Mouse (Mus musculus) midbrain, embryonic 10.5 days (tissue): ENCODE data around the gene Phf12. TPM values are rescaled to one million over a fixed set of nuclear protein-coding genes. Genes with fewer than 3 reads are reported as not detected.
"Not testable (repeated sequence)": the region's sequence is repeated elsewhere in the genome, so short reads cannot be mapped to it uniquely, and the experiment has no call there.

ENCODE experiments used
- DNase-seq: peaks from one replicate; pipeline ENCODE4 v3.0.0-alpha.2; 2017; ENCODE audit warnings: low spot score
- H3K27ac ChIP-seq: fragments of 300-500 bp; sonication (generic); replicated peaks from 2 replicates; pipeline ENCODE4 v1.5.1; 2016; ENCODE audit warnings: mild to moderate bottlenecking
- H3K27me3 ChIP-seq: fragments of 300-500 bp; sonication (generic); 2 replicates; pipeline ENCODE4 v1.6.1; 2016; ENCODE audit warnings: low read depth, mild to moderate bottlenecking; ENCODE audit not compliant: poor library complexity, severe bottlenecking
- H3K36me3 ChIP-seq: fragments of 300-500 bp; sonication (generic); 2 replicates; pipeline ENCODE4 v1.6.1; 2016; ENCODE audit warnings: mild to moderate bottlenecking, moderate library complexity
- H3K4me1 ChIP-seq: fragments of 300-500 bp; sonication (generic); 2 replicates; pipeline ENCODE4 v1.6.1; 2016
- H3K4me3 ChIP-seq: fragments of 300-500 bp; sonication (generic); 2 replicates; pipeline ENCODE4 v1.5.1; 2016; ENCODE audit warnings: mild to moderate bottlenecking, moderate library complexity
- H3K9me3 ChIP-seq: fragments of 300-500 bp; sonication (generic); replicated peaks from 2 replicates; pipeline ENCODE4 v1.6.1; 2016; ENCODE audit warnings: mild to moderate bottlenecking
- WGBS: fragments of 180-500 bp; shearing (Covaris S2); methylation state at CpG from one replicate; pipeline ENCODE4 v1.1.7; 2016; 5-methylcytosine and 5-hydroxymethylcytosine counted together
- polyA plus RNA-seq: library from polyadenylated mRNA; unstranded; fragments of >200 nt; fragmentation: Nextera tagmentation; extraction: Ambion mirVana; gene quantifications from 2 replicates; pipeline ENCODE4 v1.2.1, GENCODE M21; 2016

The Phf12 gene
- polyA plus RNA-seq, 1 experiment from 2014 or later, result 15.8 TPM

- H3K27ac ChIP-seq, DNase-seq, H3K4me3 ChIP-seq, H3K9me3 ChIP-seq, H3K27me3 ChIP-seq: not testable (repeated sequence)
- Histone ChIP-seq H3K36me3 (peaks cover 64% of the 10 kb centered on the region), H3K4me1 (peaks cover 22% of the 10 kb centered on the region)
- WGBS, result 91% methylated on average over 4 of the region's 4 CpGs
Measured at GRCm38 (mm10) chr11:78042290-78042870, 59.8 kb downstream of the Phf12 start.

DNA sequence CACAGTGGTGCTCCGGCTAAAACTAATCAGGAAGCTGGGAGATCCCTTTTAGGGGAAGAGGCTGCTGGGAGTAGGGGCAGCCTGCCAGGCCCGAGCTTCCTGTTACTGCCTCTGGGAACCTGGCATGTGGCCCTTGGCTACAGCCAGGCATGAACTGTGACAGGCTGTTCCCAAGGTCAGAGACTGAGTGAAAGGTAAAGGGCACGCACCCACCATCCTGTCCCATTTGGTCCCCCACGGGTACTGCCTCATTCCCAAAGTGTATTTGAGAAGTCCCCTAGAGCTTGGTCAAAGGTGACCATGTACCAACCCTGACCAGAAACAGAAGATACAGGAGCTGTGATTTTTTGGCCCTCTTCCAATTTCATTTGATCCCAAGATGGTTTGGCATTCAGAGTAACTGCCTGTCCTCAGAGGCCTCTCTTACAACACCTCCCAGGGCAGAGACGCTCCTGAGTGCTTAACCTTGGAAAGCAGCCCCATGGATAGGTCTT, 62.3 kb downstream of the Phf12 start:
- no peak for DNase-seq
- Histone ChIP-seq H3K4me1 (no peaks in the 10 kb centered on the region), H3K4me3 (no peak overlapping the region), H3K36me3 (peaks cover 69% of the 10 kb centered on the region), H3K27me3 (no peaks in the 10 kb centered on the region), H3K9me3 (peaks cover 9% of the 10 kb centered on the region; the same call in 1 of the 2 replicates), H3K27ac (no peak overlapping the region)
- 92% methylated on average over 5 of the region's 5 CpGs for WGBS

- peaks cover 66% of the 10 kb centered on the region for H3K36me3 ChIP-seq
- not testable (repeated sequence) for H3K27ac ChIP-seq, H3K4me3 ChIP-seq, DNase-seq, H3K4me1 ChIP-seq, H3K27me3 ChIP-seq, H3K9me3 ChIP-seq
- WGBS, result 92% methylated on average over 4 of the region's 4 CpGs
Measured at GRCm38 (mm10) chr11:78048637-78049036, 66.1 kb downstream of the Phf12 start.

DNA sequence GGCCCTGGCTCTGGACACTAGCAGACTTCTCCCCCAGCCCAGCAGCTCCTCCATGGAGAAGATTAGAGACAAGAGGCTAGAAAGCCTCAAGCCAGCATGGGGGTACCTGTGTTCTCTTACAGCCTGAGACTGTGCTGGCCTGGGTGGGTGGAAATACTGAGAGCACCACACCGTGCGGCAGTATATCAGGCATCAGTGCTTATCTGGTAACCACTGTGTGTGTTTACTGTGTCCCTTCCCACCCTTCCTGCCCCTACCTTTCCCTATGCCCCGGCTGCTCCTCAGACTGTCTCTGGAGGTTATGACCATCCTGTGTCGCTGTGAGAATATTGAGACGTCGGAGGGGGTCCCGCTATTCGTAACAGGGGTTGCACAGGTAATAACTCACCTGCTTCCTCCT, 70.5 kb downstream of the Phf12 start:
- Histone ChIP-seq H3K4me1 (no peaks in the 10 kb centered on the region), H3K36me3 (peaks cover 83% of the 10 kb centered on the region), H3K27ac (no peak overlapping the region), H3K4me3 (no peak overlapping the region), H3K9me3 (no peaks in the 10 kb centered on the region), H3K27me3 (no peaks in the 10 kb centered on the region)
- no peak for DNase-seq
- WGBS, result 94% methylated on average over 8 of the region's 8 CpGs

GRCm38 (mm10) chr11:78056946-78057345, 74.4 kb downstream of the Phf12 start:
- no peak overlapping the region for H3K27ac ChIP-seq
- H3K4me3 ChIP-seq, result no peak overlapping the region
- peaks cover 77% of the 10 kb centered on the region for H3K36me3 ChIP-seq
- WGBS, result 83% methylated on average over 8 of the region's 8 CpGs
- H3K9me3 ChIP-seq, result no peaks in the 10 kb centered on the region
- H3K4me1 ChIP-seq, result no peaks in the 10 kb centered on the region
- DNase-seq, result no peak
- H3K27me3 ChIP-seq, result no peaks in the 10 kb centered on the region

DNA sequence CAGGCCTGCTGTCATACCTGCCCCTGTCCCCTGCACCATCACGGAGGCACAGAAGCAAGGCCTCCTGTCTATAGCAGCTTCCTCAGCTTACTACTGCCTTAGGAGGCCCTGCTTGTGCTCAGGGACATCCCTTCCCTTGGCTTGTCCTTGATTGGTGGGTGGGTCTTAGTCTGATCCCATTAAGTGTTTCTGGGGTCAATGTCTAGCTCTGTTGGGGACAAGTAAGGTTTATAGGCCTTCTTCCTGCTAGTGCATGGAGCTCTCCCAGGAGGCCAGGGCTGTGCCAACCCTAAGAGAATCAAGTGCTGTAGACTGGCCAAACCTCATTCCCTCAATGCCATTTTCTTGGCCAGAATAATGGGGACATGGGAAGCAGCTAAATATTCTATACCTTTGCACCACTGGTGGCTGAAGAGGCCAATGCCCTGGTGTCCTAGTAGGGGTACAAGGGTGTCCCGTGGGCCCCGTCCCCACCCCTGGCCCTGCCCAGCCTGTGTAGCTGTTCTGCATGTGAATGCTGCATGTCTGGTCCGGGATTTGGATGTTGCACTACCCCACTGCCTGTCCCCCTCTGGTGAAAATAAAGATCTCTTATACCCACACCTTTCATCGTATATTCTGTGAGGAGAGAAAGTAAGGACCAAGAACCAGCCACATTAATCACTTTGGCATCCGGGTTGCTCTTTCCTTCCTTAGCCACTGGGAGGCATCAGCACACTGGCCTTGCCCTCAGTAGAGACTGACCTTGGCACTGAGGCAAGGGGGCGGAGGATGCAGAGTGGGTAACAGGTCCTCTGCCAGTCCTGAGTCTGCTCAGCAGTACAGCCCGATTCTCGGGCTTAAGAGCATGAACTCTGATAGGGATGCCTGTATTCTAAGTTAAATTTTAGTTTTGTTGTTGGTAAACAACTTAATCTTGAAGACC, 77.5 kb downstream of the Phf12 start:
- Histone ChIP-seq H3K27me3 (no peaks in the 10 kb centered on the region), H3K4me3 (no peak overlapping the region), H3K9me3 (no peaks in the 10 kb centered on the region), H3K36me3 (peaks cover 52% of the 10 kb centered on the region), H3K4me1 (no peaks in the 10 kb centered on the region), H3K27ac (no peak overlapping the region)
- 72% methylated on average over 9 of the region's 9 CpGs for WGBS
- peak; percentile 41 for DNase-seq

DNA sequence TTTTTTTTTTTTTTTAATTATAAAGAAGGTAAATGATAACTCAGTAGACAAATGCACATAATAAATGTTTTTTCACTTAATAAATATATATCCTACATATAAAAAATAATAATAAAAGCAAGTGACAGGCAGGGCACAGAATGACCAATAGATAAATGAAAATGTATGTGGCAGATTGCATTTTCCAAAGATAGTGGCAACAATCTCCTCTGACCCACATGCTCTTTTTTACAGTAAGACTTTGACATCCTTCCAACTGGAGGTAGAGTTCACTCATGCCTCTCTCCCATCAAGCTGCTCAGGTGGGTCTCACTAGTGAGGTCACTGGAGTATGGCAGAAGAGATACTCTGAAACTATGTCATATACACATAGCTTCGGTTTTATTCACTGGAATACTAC, 80.0 kb downstream of the Phf12 start:
- H3K27me3 ChIP-seq, result no peaks in the 10 kb centered on the region
- no peak overlapping the region for H3K4me3 ChIP-seq
- H3K27ac ChIP-seq, result no peak overlapping the region
- no peaks in the 10 kb centered on the region for H3K4me1 ChIP-seq
- no peak for DNase-seq
- WGBS, result 79% methylated on average over 1 of the region's 1 CpGs
- peaks cover 27% of the 10 kb centered on the region for H3K36me3 ChIP-seq
- H3K9me3 ChIP-seq, result no peaks in the 10 kb centered on the region

DNA sequence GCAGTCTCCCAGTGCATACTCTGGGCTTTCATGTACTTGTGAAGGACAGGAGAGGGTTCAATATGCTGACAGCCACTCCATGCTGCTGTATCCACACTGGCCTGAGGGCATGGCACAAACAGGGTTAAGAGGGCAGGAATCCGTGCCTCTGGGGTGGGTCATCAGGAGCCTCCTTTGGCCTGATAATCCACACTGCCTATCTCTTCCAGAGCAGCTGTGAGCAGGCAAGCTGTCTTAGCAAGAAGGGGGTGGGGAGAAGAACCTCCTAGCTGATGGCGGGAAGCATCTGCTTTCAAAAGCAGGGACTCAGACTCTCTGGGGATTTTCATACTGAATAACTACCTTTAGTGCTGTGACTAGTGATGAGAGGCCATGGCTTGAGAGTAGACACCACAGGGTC, 83.4 kb downstream of the Phf12 start:
- H3K36me3 ChIP-seq, result 0 out of 2 replicates have a peak, but pooled peaks cover 5% of the 10 kb centered on the region
- no peaks in the 10 kb centered on the region for H3K9me3 ChIP-seq
- no peaks in the 10 kb centered on the region for H3K27me3 ChIP-seq
- WGBS, result 49% methylated on average over 2 of the region's 2 CpGs
- no peak overlapping the region for H3K4me3 ChIP-seq
- no peak for DNase-seq
- H3K4me1 ChIP-seq, result no peaks in the 10 kb centered on the region
- H3K27ac ChIP-seq, result no peak overlapping the region

DNA sequence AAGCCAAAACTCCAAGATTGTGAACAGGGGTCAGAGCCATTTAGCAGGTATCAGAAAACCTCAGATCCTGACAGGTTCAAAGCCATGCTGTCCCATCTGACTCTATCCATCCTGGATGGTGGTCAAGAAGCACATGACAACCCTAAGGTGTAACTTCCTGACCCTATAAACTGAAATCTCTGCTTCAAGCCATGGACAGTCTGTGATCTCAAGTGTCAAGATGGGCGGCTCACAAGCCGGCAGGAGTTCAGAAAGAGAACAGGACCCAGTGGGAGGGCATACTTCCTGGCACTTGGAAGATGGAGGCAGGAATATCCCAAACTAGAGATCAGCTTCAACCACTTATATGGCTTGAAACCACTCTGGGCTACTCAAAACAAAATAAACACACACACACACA, 84.1 kb downstream of the Phf12 start:
- H3K4me1 ChIP-seq, result no peaks in the 10 kb centered on the region
- no peaks in the 10 kb centered on the region for H3K27me3 ChIP-seq
- no peaks in the 10 kb centered on the region for H3K9me3 ChIP-seq
- H3K36me3 ChIP-seq, result peaks cover 7% of the 10 kb centered on the region
- no peak overlapping the region for H3K27ac ChIP-seq
- no peak overlapping the region for H3K4me3 ChIP-seq
- DNase-seq, result no peak
- WGBS, result 73% methylated on average over 2 of the region's 2 CpGs

DNA sequence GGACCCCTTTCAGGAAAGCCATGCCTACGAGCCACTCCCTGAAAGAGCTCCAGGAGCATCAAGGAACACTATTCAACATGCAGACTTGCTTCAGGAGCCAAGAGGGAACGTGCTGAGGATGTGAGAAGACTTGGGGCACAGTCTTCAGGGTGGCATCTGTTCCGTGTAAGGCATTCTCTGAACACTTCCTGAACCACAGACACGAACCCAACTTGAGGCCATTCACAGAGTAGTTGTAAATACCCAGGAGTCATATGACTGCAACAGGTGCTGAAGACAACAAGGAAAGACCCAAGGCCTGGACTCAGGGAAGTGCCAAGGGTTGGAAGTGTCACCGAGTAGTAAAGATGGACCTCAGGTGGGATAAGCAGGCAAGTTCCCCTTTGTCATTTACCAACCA, 85.0 kb downstream of the Phf12 start:
- Histone ChIP-seq H3K27me3 (no peaks in the 10 kb centered on the region), H3K4me3 (no peak overlapping the region), H3K27ac (no peak overlapping the region), H3K4me1 (no peaks in the 10 kb centered on the region), H3K9me3 (no peaks in the 10 kb centered on the region), H3K36me3 (peaks cover 16% of the 10 kb centered on the region)
- 81% methylated on average over 5 of the region's 5 CpGs for WGBS
- no peak for DNase-seq

- WGBS, result 92% methylated on average over 5 of the region's 5 CpGs
Measured at GRCm38 (mm10) chr11:78069130-78069529, 86.6 kb downstream of the Phf12 start.

DNA sequence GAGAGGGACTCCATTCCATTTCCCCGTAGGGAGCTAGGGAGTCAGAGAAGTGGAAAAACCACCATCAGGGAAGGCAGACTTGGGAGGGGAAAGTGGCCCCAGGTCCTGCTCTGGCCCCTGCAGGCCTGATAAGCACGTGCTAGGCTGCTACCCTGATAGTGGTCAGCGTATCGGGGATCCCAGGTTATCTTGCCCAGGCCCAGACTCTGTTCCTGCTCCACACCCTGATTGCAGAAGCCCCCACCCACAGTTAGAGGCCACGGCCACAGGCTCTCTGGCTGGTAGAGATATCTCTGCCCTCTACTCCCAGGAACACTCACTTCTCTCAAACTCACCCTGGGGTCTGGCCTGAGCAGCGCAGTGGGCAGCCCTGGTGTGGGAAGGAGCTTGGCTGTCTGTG, 87.1 kb downstream of the Phf12 start:
- no peaks in the 10 kb centered on the region for H3K4me1 ChIP-seq
- peaks cover 37% of the 10 kb centered on the region for H3K36me3 ChIP-seq
- H3K9me3 ChIP-seq, result no peaks in the 10 kb centered on the region
- H3K27me3 ChIP-seq, result no peaks in the 10 kb centered on the region
- no peak for DNase-seq
- no peak overlapping the region for H3K4me3 ChIP-seq
- WGBS, result 81% methylated on average over 6 of the region's 6 CpGs
- no peak overlapping the region for H3K27ac ChIP-seq

More at GRCm38 (mm10) chr11:78069130-78069529, 86.6 kb downstream of the Phf12 start:
- no peaks in the 10 kb centered on the region for H3K4me1 ChIP-seq
- peaks cover 32% of the 10 kb centered on the region for H3K36me3 ChIP-seq
- no peak overlapping the region for H3K27ac ChIP-seq
- H3K9me3 ChIP-seq, result no peaks in the 10 kb centered on the region
- no peak for DNase-seq
- no peaks in the 10 kb centered on the region for H3K27me3 ChIP-seq
- no peak overlapping the region for H3K4me3 ChIP-seq

DNA sequence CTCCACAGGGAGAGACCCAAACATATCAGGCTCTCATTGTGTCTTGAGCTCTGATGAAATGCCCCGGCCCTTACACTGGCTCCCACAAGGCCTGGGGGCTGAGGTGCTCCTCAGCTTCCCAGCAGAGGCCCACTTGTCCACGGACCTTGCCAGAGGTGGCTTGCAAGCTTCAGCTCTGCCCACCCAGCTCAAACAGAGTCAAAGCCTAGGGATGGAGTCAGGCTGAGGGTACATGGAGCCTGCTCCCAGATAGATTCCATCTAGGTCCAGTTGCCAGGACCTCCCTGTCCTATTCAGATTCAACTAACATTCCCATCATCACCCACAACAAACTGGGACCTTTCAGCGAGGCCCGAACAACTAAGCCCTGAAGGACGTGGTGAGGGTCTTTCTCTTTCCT, 89.4 kb downstream of the Phf12 start:
- Histone ChIP-seq H3K4me1 (no peaks in the 10 kb centered on the region), H3K27ac (no peak overlapping the region), H3K4me3 (0 out of 2 replicates have a peak overlapping the region, but pooled peaks have one; percentile 2), H3K36me3 (peaks cover 60% of the 10 kb centered on the region), H3K27me3 (no peaks in the 10 kb centered on the region), H3K9me3 (no peaks in the 10 kb centered on the region)
- WGBS, result 79% methylated on average over 5 of the region's 5 CpGs
- DNase-seq, result no peak
